Mouse (Mus musculus) heart, embryonic 14.5 days (tissue): ENCODE results near the gene Ankmy1. TPM values are rescaled to one million over a fixed set of nuclear protein-coding genes. Genes with fewer than 3 reads are reported as not detected.

Experiments
- ATAC-seq: fragments of 200-750 bp; cut with Nextera tagmentation; 2 replicates; pipeline ENCODE4 v1.8.0; 2017; ENCODE audit warnings: low read depth, moderate TSS enrichment; ENCODE audit not compliant: insufficient number of reproducible peaks, insufficient read depth, low FRiP score
- H3K27ac ChIP-seq, 2 experiments: fragments of 200-500 bp in 1 of 2; fragments of 300-500 bp in 1 of 2; sonication (generic) in 1 of 2; replicated peaks in 1 of 2; 2 replicates each; pipeline ENCODE4 v1.5.1; 2012 to 2014; ENCODE audit warnings: low read depth in 2 of 2, low read length in 2 of 2, control low read depth in 1 of 2, mild to moderate bottlenecking in 1 of 2, mixed read lengths in 1 of 2; ENCODE audit not compliant: control insufficient read depth in 1 of 2, insufficient read depth in 1 of 2
- H3K27me3 ChIP-seq: fragments of 300-500 bp; sonication (generic); 2 replicates; pipeline ENCODE4 v1.6.1; 2014; ENCODE audit warnings: mild to moderate bottlenecking, low read length, control low read depth; ENCODE audit not compliant: control insufficient read depth, insufficient read depth
- H3K36me3 ChIP-seq: fragments of 300-500 bp; sonication (generic); 2 replicates; pipeline ENCODE4 v1.6.1; 2014; ENCODE audit warnings: mild to moderate bottlenecking, control low read depth, low read length, mixed read lengths; ENCODE audit not compliant: control insufficient read depth, insufficient read depth
- H3K4me1 ChIP-seq, 2 experiments: fragments of 200-500 bp in 1 of 2; fragments of 300-500 bp in 1 of 2; sonication (generic) in 1 of 2; 2 replicates each; pipeline ENCODE4 v1.6.1; 2012 to 2014; ENCODE audit warnings: low read length in 2 of 2, control low read depth in 1 of 2, mixed read lengths in 1 of 2; ENCODE audit not compliant: control insufficient read depth in 2 of 2, insufficient read depth in 2 of 2
- H3K4me2 ChIP-seq: fragments of 300-500 bp; sonication (generic); 2 replicates; pipeline ENCODE4 v1.6.1; 2014; ENCODE audit warnings: mild to moderate bottlenecking, low read length
- H3K4me3 ChIP-seq, 2 experiments: fragments of 200-500 bp in 1 of 2; fragments of 300-500 bp in 1 of 2; sonication (generic) in 1 of 2; 2 replicates each; pipeline ENCODE4 v1.5.1; 2012 to 2014; ENCODE audit warnings: low read length in 2 of 2, mild to moderate bottlenecking in 2 of 2, control low read depth in 1 of 2, low read depth in 1 of 2, moderate library complexity in 1 of 2; ENCODE audit not compliant: control insufficient read depth in 1 of 2, insufficient read depth in 1 of 2
- H3K9ac ChIP-seq: fragments of 300-500 bp; sonication (generic); 2 replicates; pipeline ENCODE4 v1.6.1; 2014; ENCODE audit warnings: mild to moderate bottlenecking, low read length
- H3K9me3 ChIP-seq: fragments of 300-500 bp; sonication (generic); 2 replicates; pipeline ENCODE4 v1.6.1; 2016; ENCODE audit warnings: low read length, control low read depth; ENCODE audit not compliant: control insufficient read depth
- WGBS: fragments of 180-500 bp; shearing (Covaris S2); extraction: QIAGEN DNeasy Blood & Tissue Kit; methylation state at CpG from one replicate; pipeline ENCODE4 v1.1.7; 2014; 5-methylcytosine and 5-hydroxymethylcytosine counted together
- polyA plus RNA-seq: library from polyadenylated mRNA; unstranded; fragments of >200 nt; fragmentation: Nextera tagmentation; extraction: Ambion mirVana; gene quantifications from 2 replicates; pipeline ENCODE4 v1.2.1, GENCODE M21; 2014

Ankmy1 gene
- polyA plus RNA-seq, 1 experiment from 2014 or later = 0.89 TPM

DNA sequence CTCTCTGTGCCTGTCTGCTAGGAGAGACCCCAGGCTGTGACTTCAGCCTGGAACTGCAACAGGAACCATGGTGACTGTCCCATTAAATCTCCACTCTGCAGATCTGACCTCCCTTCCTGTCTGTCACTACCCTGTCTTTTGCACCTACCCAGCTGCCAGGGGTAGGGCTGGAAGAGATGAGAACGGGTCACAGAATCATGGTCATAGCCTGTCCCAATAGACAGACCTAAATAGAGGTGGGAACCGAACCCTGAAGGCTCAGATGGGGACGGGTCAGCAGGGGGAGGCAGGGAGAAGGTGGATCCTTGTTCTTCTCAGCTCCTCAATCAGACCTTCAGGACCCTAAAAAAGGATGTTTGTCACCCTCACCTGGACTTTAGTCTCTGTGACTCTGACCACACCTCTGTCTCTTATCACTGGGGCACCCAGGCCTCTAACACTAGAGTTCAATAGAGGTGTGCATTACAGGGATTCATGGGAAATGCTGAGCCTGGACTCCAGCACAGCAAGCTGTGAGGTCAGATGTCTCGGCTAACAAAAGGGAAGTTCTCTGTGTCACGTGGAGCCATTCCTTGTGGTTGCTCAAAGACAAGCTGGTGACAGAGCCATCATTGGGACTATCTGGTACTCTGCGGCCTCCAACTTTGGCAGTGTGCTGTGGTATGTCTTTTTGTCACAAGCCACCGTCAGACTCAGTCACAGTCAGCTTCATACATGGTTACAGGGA, 17.9 kb upstream of the Ankmy1 start:
- Histone ChIP-seq H3K4me3 (no peak overlapping the region), H3K27ac (peak overlapping the region in 1 of 2 experiments; percentile 21; a peak in 1 of 4 replicates), H3K4me1 (peaks cover 9 to 24% of the 10 kb centered on the region in 2 experiments), H3K4me2 (no peak overlapping the region), H3K9ac (no peak overlapping the region), H3K27me3 (no peaks in the 10 kb centered on the region), H3K9me3 (no peaks in the 10 kb centered on the region), H3K36me3 (peaks cover 52% of the 10 kb centered on the region)
- WGBS = 68% methylated on average over 7 of the region's 7 CpGs
- no peak for ATAC-seq

DNA sequence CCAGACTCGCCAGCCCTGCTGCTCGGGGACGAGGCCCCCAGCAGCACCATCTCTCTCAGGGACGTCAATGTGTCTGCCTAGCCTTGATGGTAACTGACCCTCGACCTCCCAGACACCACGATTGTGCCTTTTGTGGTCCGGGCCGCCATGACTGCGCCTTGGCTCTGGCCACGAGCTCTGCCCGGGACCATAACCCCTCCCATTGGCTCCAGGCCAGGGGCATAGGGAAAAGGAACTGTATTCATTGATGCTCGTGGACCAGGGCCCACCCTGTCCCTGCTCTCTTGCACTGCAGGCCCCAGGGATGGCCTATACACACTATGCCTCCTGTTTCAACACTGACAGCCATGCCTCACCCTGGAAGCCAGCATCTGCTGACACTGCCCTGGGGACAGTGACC, 17.1 kb upstream of the Ankmy1 start:
- H3K4me2 ChIP-seq = no peak overlapping the region
- H3K27me3 ChIP-seq = no peaks in the 10 kb centered on the region
- no peaks in the 10 kb centered on the region for H3K9me3 ChIP-seq
- no peak overlapping the region for H3K4me3 ChIP-seq
- H3K9ac ChIP-seq = no peak overlapping the region
- H3K27ac ChIP-seq = no peak overlapping the region
- peaks cover 61% of the 10 kb centered on the region for H3K36me3 ChIP-seq
- no peak for ATAC-seq
- 89% methylated on average over 12 of the region's 12 CpGs for WGBS
- peaks cover 9 to 24% of the 10 kb centered on the region in 2 experiments for H3K4me1 ChIP-seq

DNA sequence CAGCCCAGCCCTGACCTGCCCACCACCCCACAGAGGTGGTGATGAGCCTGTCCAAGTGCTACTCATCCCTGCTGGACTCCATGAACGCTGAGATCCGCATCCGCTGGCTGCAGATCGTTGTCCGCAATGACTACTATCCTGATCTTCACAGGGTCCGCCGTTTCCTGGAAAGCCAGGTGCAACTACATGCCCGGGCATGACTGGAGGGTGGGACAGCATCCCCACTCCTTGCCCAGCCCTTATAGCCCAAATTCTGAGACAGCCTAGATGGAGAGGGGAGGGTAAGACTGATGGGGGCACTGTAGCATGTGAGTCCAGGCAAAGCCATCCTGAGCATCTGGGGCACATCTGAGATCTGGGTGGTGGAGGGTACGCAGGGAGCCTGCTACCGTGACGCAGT, 16.4 kb upstream of the Ankmy1 start:
- no peak overlapping the region for H3K27ac ChIP-seq
- H3K4me2 ChIP-seq = no peak overlapping the region
- H3K36me3 ChIP-seq = peaks cover 65% of the 10 kb centered on the region
- no peak overlapping the region for H3K4me3 ChIP-seq
- WGBS = 97% methylated on average over 11 of the region's 11 CpGs
- no peaks in the 10 kb centered on the region for H3K9me3 ChIP-seq
- no peak for ATAC-seq
- H3K27me3 ChIP-seq = no peaks in the 10 kb centered on the region
- no peak overlapping the region for H3K9ac ChIP-seq
- peaks cover 9 to 24% of the 10 kb centered on the region in 2 experiments for H3K4me1 ChIP-seq

DNA sequence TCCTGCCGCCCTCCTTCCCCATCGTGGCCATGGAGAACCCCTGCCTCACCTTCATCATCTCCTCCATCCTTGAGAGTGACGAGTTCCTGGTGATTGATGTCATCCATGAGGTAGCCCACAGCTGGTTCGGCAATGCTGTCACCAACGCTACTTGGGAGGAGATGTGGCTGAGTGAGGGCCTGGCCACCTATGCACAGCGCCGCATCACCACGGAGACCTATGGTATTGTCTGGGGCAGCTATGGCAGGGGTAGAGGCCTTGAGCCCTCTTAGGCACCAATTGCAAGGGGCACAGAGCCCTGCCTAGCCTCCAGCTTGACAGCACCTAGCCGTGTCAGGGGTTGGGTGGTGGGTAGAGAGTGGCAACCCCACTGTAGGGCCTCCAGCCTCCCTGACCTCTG, 14.0 kb upstream of the Ankmy1 start:
- Histone ChIP-seq H3K9me3 (no peaks in the 10 kb centered on the region), H3K36me3 (peaks cover 68% of the 10 kb centered on the region), H3K27me3 (no peaks in the 10 kb centered on the region), H3K27ac (no peak overlapping the region), H3K4me3 (no peak overlapping the region), H3K4me1 (peaks cover 14 to 30% of the 10 kb centered on the region in 2 experiments), H3K9ac (no peak overlapping the region), H3K4me2 (no peak overlapping the region)
- WGBS = 92% methylated on average over 9 of the region's 9 CpGs
- ATAC-seq = no peak

DNA sequence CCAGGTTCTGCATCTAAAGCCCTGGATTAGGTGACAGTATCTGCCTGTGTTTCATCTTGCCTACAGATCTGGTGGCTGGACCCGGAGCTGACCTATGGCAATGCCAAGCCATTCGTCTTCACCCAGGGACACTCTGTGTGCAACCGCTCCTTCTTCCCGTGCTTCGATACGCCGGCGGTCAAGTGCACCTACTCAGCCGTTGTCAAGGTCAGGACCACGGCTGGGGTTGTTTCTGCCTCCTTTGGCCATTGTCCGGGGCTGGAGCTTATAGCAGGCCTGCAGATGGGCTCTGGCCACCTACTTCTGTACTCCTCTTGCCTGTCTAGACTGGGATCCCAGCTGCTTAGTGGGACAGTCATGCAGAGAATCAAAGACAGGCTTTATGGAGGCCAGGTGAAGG, 12.3 kb upstream of the Ankmy1 start:
- Histone ChIP-seq H3K4me3 (no peak overlapping the region), H3K4me2 (no peak overlapping the region), H3K36me3 (peaks cover 60% of the 10 kb centered on the region), H3K27ac (no peak overlapping the region), H3K9me3 (no peaks in the 10 kb centered on the region), H3K9ac (no peak overlapping the region), H3K4me1 (peaks cover 9 to 17% of the 10 kb centered on the region in 2 experiments), H3K27me3 (no peaks in the 10 kb centered on the region)
- no peak for ATAC-seq
- 92% methylated on average over 11 of the region's 11 CpGs for WGBS

DNA sequence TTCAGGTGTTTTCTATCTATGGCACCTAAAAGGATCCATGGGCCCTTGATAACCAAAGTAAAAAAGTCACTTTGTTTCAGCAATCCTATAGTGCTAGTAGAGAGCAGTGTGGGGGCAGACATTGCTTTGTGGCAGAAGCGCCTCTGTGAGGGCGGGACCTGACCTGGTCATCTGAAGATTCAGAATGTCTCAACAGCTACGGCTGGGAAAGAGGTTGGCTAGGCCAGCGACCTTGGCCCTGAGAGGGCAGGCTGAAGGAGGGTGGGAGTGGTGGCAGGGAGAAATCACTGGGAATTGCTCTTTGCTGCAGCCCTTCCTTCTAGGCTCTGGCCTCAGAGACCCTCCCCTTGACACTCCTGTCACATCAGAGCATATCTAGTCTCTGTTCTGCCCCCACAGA, 11.5 kb upstream of the Ankmy1 start:
- Histone ChIP-seq H3K4me1 (peaks cover 13 to 18% of the 10 kb centered on the region in 2 experiments), H3K27me3 (no peaks in the 10 kb centered on the region), H3K4me3 (no peak overlapping the region), H3K4me2 (no peak overlapping the region), H3K27ac (no peak overlapping the region), H3K9me3 (no peaks in the 10 kb centered on the region), H3K36me3 (peaks cover 52% of the 10 kb centered on the region), H3K9ac (no peak overlapping the region)
- ATAC-seq = no peak
- 70% methylated on average over 4 of the region's 4 CpGs for WGBS

DNA sequence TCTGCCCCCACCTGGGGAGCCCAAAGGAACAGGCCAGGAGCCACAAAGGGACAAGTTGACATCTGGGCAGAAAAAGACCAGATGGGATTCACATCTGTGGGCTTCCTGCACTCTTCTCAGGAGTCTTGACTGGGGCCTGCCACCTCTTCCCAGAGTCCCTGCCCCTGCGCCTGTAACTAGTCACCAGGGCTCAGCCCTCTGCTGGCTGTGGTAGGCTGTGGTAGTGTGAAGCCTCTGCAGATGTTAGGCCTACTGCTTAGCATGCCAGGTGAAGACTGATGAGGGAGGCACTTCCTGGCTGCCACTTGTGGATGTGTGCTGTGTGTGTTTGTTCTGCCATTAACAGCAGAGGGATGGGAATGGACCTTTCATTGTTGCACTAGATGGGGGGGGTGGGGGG, 9.6 kb upstream of the Ankmy1 start:
- Histone ChIP-seq H3K27me3 (no peaks in the 10 kb centered on the region), H3K4me1 (peaks cover 19 to 24% of the 10 kb centered on the region in 2 experiments), H3K4me3 (peak overlapping the region; percentile 73 to 85; a peak in 3 of 4 replicates), H3K36me3 (peaks cover 32% of the 10 kb centered on the region), H3K9ac (peak overlapping the region; percentile 93; the same call in 1 of the 2 replicates), H3K4me2 (peak overlapping the region; percentile 95), H3K9me3 (no peaks in the 10 kb centered on the region), H3K27ac (no peak overlapping the region)
- no peak for ATAC-seq
- 60% methylated on average over 1 of the region's 1 CpGs for whole genome bisulfite sequencing

DNA sequence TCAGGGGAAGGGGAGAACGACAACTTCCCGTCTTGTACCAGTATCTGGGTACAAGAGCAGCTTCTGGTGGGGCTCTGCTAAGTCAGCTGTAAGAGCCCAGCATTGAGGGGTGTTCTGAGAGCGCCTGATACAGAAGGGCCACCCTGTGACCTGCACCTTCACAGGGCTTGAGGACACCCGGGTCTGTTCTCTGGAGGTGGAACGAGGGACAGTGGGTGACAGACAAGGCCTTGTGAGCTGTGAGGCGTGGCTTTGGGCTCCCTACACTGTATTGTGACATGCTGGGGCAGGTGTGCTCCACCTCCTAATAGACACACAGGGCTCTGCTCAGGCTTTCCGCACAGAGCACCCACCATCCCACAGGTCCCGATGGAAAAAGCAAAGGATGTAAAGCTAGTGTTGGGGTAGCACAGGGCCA, 9.0 kb upstream of the Ankmy1 start:
- WGBS = 43% methylated on average over 8 of the region's 8 CpGs
- Histone ChIP-seq H3K9me3 (no peaks in the 10 kb centered on the region), H3K4me1 (peaks cover 19 to 24% of the 10 kb centered on the region in 2 experiments), H3K4me2 (peak overlapping the region; percentile 95), H3K36me3 (peaks cover 27% of the 10 kb centered on the region), H3K9ac (peak overlapping the region; percentile 93), H3K4me3 (peak overlapping the region; percentile 73 to 85), H3K27ac (peak overlapping the region in 1 of 2 experiments; percentile 89; a peak in 1 of 4 replicates), H3K27me3 (no peaks in the 10 kb centered on the region)
- no peak for ATAC-seq
